Mouse (Mus musculus) forebrain, embryonic 14.5 days (tissue): ENCODE data around the gene Gbf1. TPM values are rescaled to one million over a fixed set of nuclear protein-coding genes. Genes with fewer than 3 reads are reported as not detected.

Experiments used
- ATAC-seq: fragments of 200-750 bp; cut with Nextera tagmentation; 2 replicates; pipeline ENCODE4 v1.8.0; 2017; ENCODE audit warnings: mild to moderate bottlenecking, moderate library complexity
- DNase-seq: peaks from one replicate; pipeline ENCODE4 v3.0.0-alpha.2; 2015; ENCODE audit warnings: low spot score
- H3K27ac ChIP-seq: fragments of 300-500 bp; sonication (generic); 2 replicates; pipeline ENCODE4 v1.5.1; 2014; ENCODE audit warnings: low read depth, mild to moderate bottlenecking, control low read depth, low read length, moderate library complexity
- H3K27me3 ChIP-seq: fragments of 300-500 bp; sonication (generic); replicated peaks from 2 replicates; pipeline ENCODE4 v1.6.1; 2014; ENCODE audit warnings: low read length, control low read depth, mixed read lengths; ENCODE audit not compliant: control insufficient read depth, insufficient read depth
- H3K36me3 ChIP-seq: fragments of 300-500 bp; sonication (generic); 2 replicates; pipeline ENCODE4 v1.6.1; 2014; ENCODE audit warnings: low read length, control low read depth; ENCODE audit not compliant: control insufficient read depth, insufficient read depth
- H3K4me1 ChIP-seq: fragments of 300-500 bp; sonication (generic); 2 replicates; pipeline ENCODE4 v1.6.1; 2014; ENCODE audit warnings: antibody characterized with exemption, low read length, control low read depth; ENCODE audit not compliant: control insufficient read depth, insufficient read depth
- H3K4me2 ChIP-seq: fragments of 300-500 bp; sonication (generic); 2 replicates; pipeline ENCODE4 v1.6.1; 2014; ENCODE audit warnings: mild to moderate bottlenecking, control low read depth, low read length
- H3K4me3 ChIP-seq: fragments of 300-500 bp; sonication (generic); 2 replicates; pipeline ENCODE4 v1.5.1; 2014; ENCODE audit warnings: low read depth, low read length, control low read depth
- H3K9ac ChIP-seq: fragments of 300-500 bp; sonication (generic); 2 replicates; pipeline ENCODE4 v1.6.1; 2014; ENCODE audit warnings: mild to moderate bottlenecking, low read length, control low read depth, moderate library complexity
- H3K9me3 ChIP-seq: fragments of 300-500 bp; sonication (generic); replicated peaks from 2 replicates; pipeline ENCODE4 v1.6.1; 2016; ENCODE audit warnings: low read length, control low read depth, mixed read lengths; ENCODE audit not compliant: control insufficient read depth
- WGBS: fragments of 180-500 bp; shearing (Covaris S2); extraction: QIAGEN DNeasy Blood & Tissue Kit; methylation state at CpG from one replicate; pipeline ENCODE4 v1.1.7; 2014; 5-methylcytosine and 5-hydroxymethylcytosine counted together
- polyA plus RNA-seq: library from polyadenylated mRNA; unstranded; fragments of >200 nt; fragmentation: Nextera tagmentation; extraction: Ambion mirVana; gene quantifications from 2 replicates; pipeline ENCODE4 v1.2.1, GENCODE M21; 2014

Gene Gbf1
- polyA plus RNA-seq, 1 experiment from 2014 or later, result 36.3 TPM

DNA sequence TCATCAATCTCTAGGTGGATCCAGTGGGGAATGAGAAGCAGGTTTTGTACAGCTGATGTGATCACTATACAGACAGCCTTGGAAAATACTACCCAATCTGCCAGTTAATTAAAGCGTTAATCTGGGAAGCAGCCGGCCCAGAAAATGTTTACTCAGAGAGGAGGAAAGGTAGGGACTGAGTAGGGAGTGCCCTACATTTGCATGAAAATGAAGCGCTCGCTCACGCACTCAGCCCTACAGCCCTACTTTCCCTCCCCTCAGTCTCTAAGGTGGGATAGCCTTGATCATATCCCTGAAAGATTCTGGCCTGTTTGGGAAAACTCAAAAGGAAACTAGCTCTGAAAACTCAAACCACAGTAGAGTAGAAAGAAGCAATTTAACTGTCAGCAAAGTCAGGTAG lies 92.3 kb downstream of the Gbf1 start:
- H3K4me2 ChIP-seq, result no peak overlapping the region
- H3K36me3 ChIP-seq, result peaks cover 11% of the 10 kb centered on the region
- no peak overlapping the region for H3K9ac ChIP-seq
- WGBS, result 4% methylated on average over 5 of the region's 5 CpGs
- H3K27me3 ChIP-seq, result no peaks in the 10 kb centered on the region
- ATAC-seq, result no peak
- no peak overlapping the region for H3K4me3 ChIP-seq
- H3K4me1 ChIP-seq, result no peaks in the 10 kb centered on the region
- H3K9me3 ChIP-seq, result no peaks in the 10 kb centered on the region
- DNase-seq, result peak; percentile 10
- H3K27ac ChIP-seq, result no peak overlapping the region

DNA sequence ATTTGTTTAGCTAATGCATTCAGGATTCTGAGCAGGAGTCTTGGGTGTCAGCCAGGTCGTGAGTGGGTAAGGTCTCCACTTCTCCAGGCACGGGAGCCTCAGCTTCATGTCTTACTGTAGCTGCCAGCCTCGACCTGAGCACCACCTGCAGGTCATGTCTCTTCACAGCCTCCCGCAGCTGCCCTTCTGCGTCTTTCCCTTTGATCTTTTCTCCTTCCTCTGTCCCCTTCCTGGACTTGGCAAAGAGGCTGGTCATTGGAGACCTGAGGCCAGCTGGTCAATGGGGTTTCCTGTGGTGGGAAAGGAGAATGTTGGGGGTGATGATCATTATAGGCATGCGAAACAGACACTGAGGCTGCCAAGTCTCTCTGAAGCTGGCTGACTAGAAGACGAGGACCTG lies 96.7 kb downstream of the Gbf1 start:
- peak; percentile 3 for DNase-seq
- Histone ChIP-seq H3K27ac (no peak overlapping the region), H3K9me3 (no peaks in the 10 kb centered on the region), H3K27me3 (no peaks in the 10 kb centered on the region), H3K36me3 (peaks cover 19% of the 10 kb centered on the region), H3K9ac (no peak overlapping the region), H3K4me1 (no peaks in the 10 kb centered on the region), H3K4me2 (no peak overlapping the region), H3K4me3 (no peak overlapping the region)
- no peak for ATAC-seq
- 42% methylated on average over 7 of the region's 7 CpGs for WGBS

DNA sequence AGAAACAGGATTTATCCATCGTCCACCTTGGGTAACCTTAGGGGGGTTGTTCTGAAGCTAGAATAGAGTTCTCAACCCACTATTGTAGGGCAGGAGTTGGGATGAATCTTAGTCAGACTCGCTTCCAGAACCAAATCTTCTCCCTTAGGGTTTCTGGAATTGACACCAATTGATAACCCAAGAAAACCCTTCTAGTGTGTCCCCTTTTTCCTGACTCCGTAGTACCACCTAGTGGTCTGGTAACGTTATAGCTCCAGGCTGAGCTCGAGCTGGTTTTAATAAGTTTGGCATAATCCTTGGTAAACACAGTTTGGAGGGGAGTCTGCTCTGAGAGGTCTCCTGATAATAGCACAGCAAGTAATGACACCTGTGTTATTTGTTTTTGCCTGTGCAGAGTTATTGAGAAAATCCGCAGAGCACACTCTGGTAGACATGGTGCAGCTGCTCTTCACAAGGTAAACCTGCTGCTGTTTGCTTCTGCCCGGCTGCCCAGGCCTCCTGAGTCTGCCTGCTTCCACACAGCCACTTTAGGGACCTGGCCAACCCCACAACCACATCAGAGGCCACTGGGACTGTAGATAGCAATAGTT lies 101.9 kb downstream of the Gbf1 start:
- no peaks in the 10 kb centered on the region for H3K4me1 ChIP-seq
- DNase-seq, result peak; percentile 74
- H3K9ac ChIP-seq, result no peak overlapping the region
- no peak overlapping the region for H3K27ac ChIP-seq
- peaks cover 47% of the 10 kb centered on the region for H3K36me3 ChIP-seq
- WGBS, result 41% methylated on average over 7 of the region's 7 CpGs
- H3K9me3 ChIP-seq, result no peaks in the 10 kb centered on the region
- no peak for ATAC-seq
- no peaks in the 10 kb centered on the region for H3K27me3 ChIP-seq
- H3K4me2 ChIP-seq, result no peak overlapping the region
- no peak overlapping the region for H3K4me3 ChIP-seq

DNA sequence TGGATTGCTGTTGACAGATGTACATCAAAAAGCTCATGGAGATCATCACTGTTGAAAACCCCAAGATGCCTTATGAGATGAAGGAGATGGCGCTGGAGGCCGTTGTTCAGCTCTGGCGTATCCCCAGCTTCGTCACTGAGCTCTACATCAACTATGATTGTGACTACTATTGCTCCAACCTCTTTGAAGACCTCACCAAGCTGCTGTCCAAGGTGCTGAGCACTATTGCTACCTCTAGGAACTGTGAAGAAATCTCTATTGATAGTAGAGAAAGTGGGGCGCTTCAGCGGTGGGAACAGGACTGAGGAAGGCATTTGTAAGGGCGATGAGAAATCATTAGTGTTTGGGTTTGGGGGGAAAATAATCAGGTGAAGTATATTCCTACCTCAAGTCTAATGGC lies 112.5 kb downstream of the Gbf1 start:
- DNase-seq (no peak), ATAC-seq (no peak)
- Histone ChIP-seq H3K4me2 (no peak overlapping the region), H3K4me1 (no peaks in the 10 kb centered on the region), H3K27me3 (no peaks in the 10 kb centered on the region), H3K9ac (no peak overlapping the region), H3K4me3 (no peak overlapping the region), H3K27ac (no peak overlapping the region), H3K36me3 (peaks cover 99% of the 10 kb centered on the region), H3K9me3 (no peaks in the 10 kb centered on the region)
- WGBS, result 92% methylated on average over 7 of the region's 7 CpGs

- Histone ChIP-seq H3K9ac (no peak overlapping the region), H3K36me3 (peaks cover 71% of the 10 kb centered on the region), H3K4me1 (no peaks in the 10 kb centered on the region), H3K9me3 (no peaks in the 10 kb centered on the region), H3K27ac (no peak overlapping the region), H3K27me3 (no peaks in the 10 kb centered on the region), H3K4me3 (no peak overlapping the region), H3K4me2 (no peak overlapping the region)
- ATAC-seq (no peak), DNase-seq (peak; percentile 12)
Measured at GRCm38 (mm10) chr19:46275307-46275706, 123.0 kb downstream of the Gbf1 start.

DNA sequence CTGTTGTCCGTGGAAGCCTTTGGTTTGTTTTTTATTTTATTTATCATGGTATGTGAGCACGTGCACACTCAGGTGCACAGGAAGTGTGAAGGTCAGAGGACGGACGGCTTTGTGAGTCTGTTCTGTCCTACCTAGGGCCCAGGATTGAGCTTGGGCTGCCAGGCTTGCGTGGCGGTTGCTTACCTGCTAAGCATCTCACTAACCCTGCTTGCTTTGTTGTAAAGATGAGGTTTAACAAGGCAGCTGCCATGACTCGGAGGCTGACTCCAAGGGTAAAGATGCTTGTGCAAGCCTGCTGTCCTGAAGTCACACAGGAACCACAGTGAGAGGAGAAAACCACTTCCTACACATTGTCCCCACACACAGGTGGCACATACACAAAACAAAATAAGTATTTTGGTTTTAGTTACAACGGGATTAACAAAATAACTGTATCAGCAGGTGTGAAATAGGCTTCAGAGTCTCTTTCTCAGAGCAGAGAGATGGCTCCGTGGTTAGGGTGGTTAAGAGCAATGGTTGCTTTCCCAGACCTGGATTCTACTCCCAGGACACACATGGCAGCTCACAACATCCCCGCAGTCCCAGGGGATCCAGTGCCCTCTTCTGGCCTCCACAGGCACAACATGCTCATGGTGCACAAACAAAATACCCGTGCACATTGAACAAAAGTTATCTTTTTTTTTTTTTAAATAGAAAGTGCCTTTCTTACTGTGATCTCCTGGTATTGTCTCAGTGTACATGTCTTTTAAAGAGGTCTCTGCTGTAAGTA lies 130.0 kb downstream of the Gbf1 start:
- Histone ChIP-seq H3K9ac (no peak overlapping the region), H3K4me3 (no peak overlapping the region), H3K27ac (no peak overlapping the region), H3K4me1 (no peaks in the 10 kb centered on the region), H3K9me3 (no peaks in the 10 kb centered on the region), H3K4me2 (no peak overlapping the region), H3K27me3 (no peaks in the 10 kb centered on the region), H3K36me3 (peaks cover 82% of the 10 kb centered on the region)
- 95% methylated on average over 11 of the region's 11 CpGs for WGBS
- DNase-seq (no peak), ATAC-seq (no peak)

- no peak for DNase-seq
Measured at GRCm38 (mm10) chr19:46284686-46285085, 132.4 kb downstream of the Gbf1 start.

DNA sequence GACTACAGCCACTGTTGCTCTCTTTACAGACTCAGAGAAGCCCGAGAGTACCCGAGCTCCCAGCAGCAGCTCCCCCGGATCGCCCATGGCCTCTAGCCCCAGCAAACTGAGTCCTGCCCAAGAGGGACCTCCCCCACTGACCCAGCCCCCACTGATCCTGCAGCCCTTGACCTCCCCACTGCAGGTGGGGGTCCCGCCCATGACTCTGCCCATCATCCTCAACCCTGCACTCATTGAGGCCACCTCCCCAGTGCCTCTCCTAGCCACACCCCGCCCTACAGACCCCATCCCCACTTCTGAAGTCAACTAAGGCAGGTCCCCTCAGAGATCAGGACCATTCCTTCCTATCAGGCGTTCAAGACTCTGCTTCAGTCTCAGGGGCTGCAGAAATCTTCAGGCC lies 133.3 kb downstream of the Gbf1 start:
- Histone ChIP-seq H3K9ac (no peak overlapping the region), H3K4me3 (no peak overlapping the region), H3K36me3 (peaks cover 61% of the 10 kb centered on the region), H3K4me2 (no peak overlapping the region), H3K9me3 (no peaks in the 10 kb centered on the region), H3K27ac (no peak overlapping the region), H3K4me1 (no peaks in the 10 kb centered on the region), H3K27me3 (no peaks in the 10 kb centered on the region)
- WGBS, result 92% methylated on average over 7 of the region's 7 CpGs
- ATAC-seq (no peak), DNase-seq (no peak)

More at GRCm38 (mm10) chr19:46284686-46285085, 132.4 kb downstream of the Gbf1 start:
- ATAC-seq, result no peak
- WGBS, result 91% methylated on average over 4 of the region's 4 CpGs
- H3K9ac ChIP-seq, result no peak overlapping the region
- no peaks in the 10 kb centered on the region for H3K4me1 ChIP-seq
- no peak overlapping the region for H3K4me2 ChIP-seq
- no peaks in the 10 kb centered on the region for H3K9me3 ChIP-seq
- no peak overlapping the region for H3K4me3 ChIP-seq
- peaks cover 70% of the 10 kb centered on the region for H3K36me3 ChIP-seq
- H3K27me3 ChIP-seq, result no peaks in the 10 kb centered on the region
- no peak overlapping the region for H3K27ac ChIP-seq

DNA sequence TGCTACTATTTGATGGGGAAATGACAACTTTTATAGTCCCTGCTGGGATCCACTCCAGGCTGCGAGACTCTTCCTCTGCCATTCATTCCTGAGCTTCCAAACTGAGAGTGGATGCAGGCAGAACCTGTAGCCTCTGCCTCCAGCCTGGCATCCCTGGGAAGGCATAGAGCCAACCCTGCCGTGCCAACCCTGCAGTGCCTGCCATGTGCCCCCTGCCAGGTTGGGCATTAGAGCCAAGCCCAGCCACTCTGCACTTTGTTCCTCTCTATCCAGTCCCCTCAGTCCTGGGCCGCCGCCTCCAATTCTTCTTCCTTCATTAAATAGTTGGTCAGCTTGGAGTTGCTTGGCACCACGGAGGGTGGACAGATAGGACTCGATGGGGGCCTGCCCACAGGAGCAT lies 133.7 kb downstream of the Gbf1 start:
- DNase-seq (no peak), ATAC-seq (no peak)
- no peaks in the 10 kb centered on the region for H3K9me3 ChIP-seq
- no peaks in the 10 kb centered on the region for H3K27me3 ChIP-seq
- no peak overlapping the region for H3K4me3 ChIP-seq
- no peak overlapping the region for H3K9ac ChIP-seq
- H3K4me2 ChIP-seq, result no peak overlapping the region
- H3K4me1 ChIP-seq, result no peaks in the 10 kb centered on the region
- H3K36me3 ChIP-seq, result peaks cover 56% of the 10 kb centered on the region
- no peak overlapping the region for H3K27ac ChIP-seq
- 87% methylated on average over 6 of the region's 6 CpGs for WGBS
